Mouse (Mus musculus): ENCODE measurements at regions not wholly inside any gene's neighbourhood (a gene's known extent, or its start where the extent isn't known, plus 50 kb on each side); places are given as distances from the start of the nearest gene placed in this dataset.
"Not testable (repeated sequence)": the region's sequence is repeated elsewhere in the genome, so short reads cannot be mapped to it uniquely, and the experiment has no call there.

DNA sequence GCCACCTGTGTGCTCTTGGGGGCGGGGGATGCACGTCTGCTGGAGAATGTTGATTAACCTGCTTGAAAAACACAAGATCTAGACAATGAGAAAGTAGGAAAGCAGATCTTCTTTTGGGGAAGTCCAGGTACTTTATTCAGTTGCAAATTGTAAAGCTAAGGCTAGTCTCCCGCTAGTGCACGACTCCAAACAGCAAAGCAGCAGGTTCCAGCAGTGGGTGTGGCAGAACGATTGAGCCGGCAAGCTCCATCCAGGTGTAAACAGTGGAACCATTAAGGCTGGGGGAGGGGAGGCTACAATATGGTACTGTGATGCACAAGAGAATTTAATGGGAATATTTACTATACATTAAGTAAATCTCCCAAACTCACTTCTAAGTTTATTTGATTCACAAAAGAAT is 448.6 kb upstream of the Cobl start:
- H3K9me3 ChIP-seq (replicated peaks); ATAC-seq (ENCODE audit: extremely low read depth, insufficient number of reproducible peaks, low FRiP score, poor library complexity, severe bottlenecking); DNase-seq (ENCODE audit: low spot score); H3K4me1 ChIP-seq (ENCODE audit: insufficient read depth, low read depth, low read length); H3K4me3 ChIP-seq (ENCODE audit: low read depth, low read length); H3K36me3 ChIP-seq (replicated peaks); H3K27me3 ChIP-seq (ENCODE audit: insufficient read depth, low read length): not testable (repeated sequence)

DNA sequence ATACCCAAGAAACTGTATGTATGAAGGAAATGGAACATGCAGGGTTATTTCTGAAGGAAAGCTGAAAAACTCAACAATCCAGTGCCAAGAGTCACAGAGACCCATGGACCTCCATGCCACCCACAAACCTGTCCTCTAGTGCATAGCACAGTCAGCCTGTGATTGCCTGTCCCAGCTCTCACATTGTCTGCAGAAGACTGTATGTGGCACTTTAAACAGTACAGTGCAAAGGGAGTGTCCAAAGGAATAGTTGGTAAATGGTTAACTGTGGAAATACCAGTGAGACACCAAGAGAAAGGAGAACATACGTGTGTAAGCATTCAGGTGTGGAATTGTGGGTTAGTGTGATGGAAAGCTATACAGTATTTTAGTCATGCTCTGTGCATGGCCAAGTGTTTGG is 409.0 kb upstream of the Cobl start:
- Histone ChIP-seq H3K4me3 (ENCODE audit: low read depth, low read length) (no peak overlapping the region), H3K9me3 (replicated peaks) (no peaks in the 10 kb centered on the region), H3K4me1 (ENCODE audit: insufficient read depth, low read depth, low read length) (no peaks in the 10 kb centered on the region), H3K27me3 (ENCODE audit: insufficient read depth, low read length) (no peaks in the 10 kb centered on the region), H3K36me3 (replicated peaks) (no peaks in the 10 kb centered on the region)
- no peak for TF ChIP-seq TAL1 (conservative IDR thresholded peaks at IDR 0.05; ENCODE audit: low read depth, low read length)
- TF ChIP-seq GATA1 (IDR thresholded peaks at IDR 0.05; ENCODE audit: borderline replicate concordance, low read length) = no peak
- TF ChIP-seq CTCF (IDR thresholded peaks at IDR 0.05; ENCODE audit: low read depth, low read length) = no peak
- TF ChIP-seq GATA2 (IDR thresholded peaks at IDR 0.05; ENCODE audit: borderline replicate concordance, low read depth, low read length) = no peak
- no peak for TF ChIP-seq POLR2AphosphoS5 (IDR thresholded peaks at IDR 0.05; ENCODE audit: insufficient replicate concordance, low read depth, low read length)
- no peak for DNase-seq (ENCODE audit: low spot score)
- no peak for ATAC-seq (ENCODE audit: extremely low read depth, insufficient number of reproducible peaks, low FRiP score, poor library complexity, severe bottlenecking)

DNA sequence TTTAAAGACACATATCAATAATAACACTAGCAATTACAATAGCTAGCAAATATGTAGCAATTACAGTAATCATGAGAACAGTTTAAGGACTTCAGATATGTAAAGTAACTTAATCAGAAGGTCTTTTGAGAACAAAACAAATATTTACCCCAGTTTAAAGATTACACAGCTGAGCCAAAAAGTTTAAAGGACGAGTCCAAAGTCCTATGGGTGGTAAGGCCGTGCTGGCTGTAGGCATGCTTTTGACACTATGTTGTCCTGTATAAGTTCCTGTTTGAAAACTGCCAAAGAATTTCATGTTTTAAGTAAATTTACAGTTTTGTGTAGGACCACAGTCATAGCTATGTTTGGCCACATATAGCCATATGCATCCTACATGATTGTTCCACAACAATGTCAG is 408.0 kb upstream of the Cobl start:
- Histone ChIP-seq H3K36me3 (replicated peaks) (no peaks in the 10 kb centered on the region), H3K9me3 (replicated peaks) (no peaks in the 10 kb centered on the region), H3K4me3 (ENCODE audit: low read depth, low read length) (no peak overlapping the region), H3K4me1 (ENCODE audit: insufficient read depth, low read depth, low read length) (no peaks in the 10 kb centered on the region), H3K27me3 (ENCODE audit: insufficient read depth, low read length) (no peaks in the 10 kb centered on the region)
- no peak for TF ChIP-seq POLR2AphosphoS5 (IDR thresholded peaks at IDR 0.05; ENCODE audit: insufficient replicate concordance, low read depth, low read length)
- TF ChIP-seq TAL1 (conservative IDR thresholded peaks at IDR 0.05; ENCODE audit: low read depth, low read length) = no peak
- no peak for TF ChIP-seq GATA2 (IDR thresholded peaks at IDR 0.05; ENCODE audit: borderline replicate concordance, low read depth, low read length)
- TF ChIP-seq GATA1 (IDR thresholded peaks at IDR 0.05; ENCODE audit: borderline replicate concordance, low read length) = no peak
- no peak for TF ChIP-seq CTCF (IDR thresholded peaks at IDR 0.05; ENCODE audit: low read depth, low read length)
- DNase-seq (ENCODE audit: low spot score) (no peak), ATAC-seq (ENCODE audit: extremely low read depth, insufficient number of reproducible peaks, low FRiP score, poor library complexity, severe bottlenecking) (no peak)

DNA sequence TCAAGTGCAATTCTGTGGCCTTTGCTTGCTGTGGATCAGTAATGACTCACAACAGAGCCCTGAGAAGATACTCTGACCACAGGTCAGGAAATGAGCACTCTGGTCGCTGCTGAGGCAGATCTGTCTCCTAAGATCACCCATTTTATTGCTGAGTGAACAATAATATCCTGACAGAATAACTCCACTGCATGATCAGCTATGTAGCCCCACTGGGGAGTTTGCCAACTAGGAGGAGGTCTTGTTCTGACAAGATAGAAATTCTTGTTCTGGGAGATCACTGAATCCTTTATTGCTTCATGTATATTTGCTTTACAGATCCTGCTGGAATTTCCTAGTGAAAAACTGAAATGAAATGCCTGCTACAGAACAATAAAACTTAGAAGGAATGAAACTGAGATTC is 407.6 kb upstream of the Cobl start:
- no peaks in the 10 kb centered on the region for H3K4me1 ChIP-seq (ENCODE audit: insufficient read depth, low read depth, low read length)
- ATAC-seq (ENCODE audit: extremely low read depth, insufficient number of reproducible peaks, low FRiP score, poor library complexity, severe bottlenecking) = no peak
- no peak for DNase-seq (ENCODE audit: low spot score)
- H3K9me3 ChIP-seq (replicated peaks) = no peaks in the 10 kb centered on the region
- TF ChIP-seq CTCF (IDR thresholded peaks at IDR 0.05; ENCODE audit: low read depth, low read length) (no peak), TAL1 (conservative IDR thresholded peaks at IDR 0.05; ENCODE audit: low read depth, low read length) (no peak)
- H3K36me3 ChIP-seq (replicated peaks) = no peaks in the 10 kb centered on the region
- no peaks in the 10 kb centered on the region for H3K27me3 ChIP-seq (ENCODE audit: insufficient read depth, low read length)
- no peak overlapping the region for H3K4me3 ChIP-seq (ENCODE audit: low read depth, low read length)

DNA sequence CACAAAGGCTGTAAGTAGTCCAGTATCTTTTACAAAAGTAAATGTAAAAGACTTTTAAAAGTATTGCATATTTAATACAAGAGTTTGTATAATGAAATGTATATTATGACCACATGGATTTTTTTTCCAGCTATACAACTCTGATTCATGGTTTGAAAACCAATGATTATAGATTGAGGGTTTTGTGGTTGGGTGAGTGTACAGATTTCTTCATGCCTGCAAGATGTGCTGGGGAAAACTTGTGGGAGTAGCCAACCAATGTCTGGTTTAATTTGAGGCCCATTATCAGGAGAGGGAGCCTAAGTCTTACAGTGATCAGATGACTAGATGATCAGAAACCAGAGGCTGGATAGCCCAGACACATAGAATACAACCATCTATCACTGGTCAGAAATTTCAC is 402.8 kb upstream of the Cobl start:
- Histone ChIP-seq H3K4me1 (ENCODE audit: insufficient read depth, low read depth, low read length) (no peaks in the 10 kb centered on the region), H3K4me3 (ENCODE audit: low read depth, low read length) (no peak overlapping the region), H3K36me3 (replicated peaks) (no peaks in the 10 kb centered on the region), H3K9me3 (replicated peaks) (no peaks in the 10 kb centered on the region), H3K27me3 (ENCODE audit: insufficient read depth, low read length) (no peaks in the 10 kb centered on the region; the same call in 1 of the 2 replicates)
- DNase-seq (ENCODE audit: low spot score) = no peak
- no peak for ATAC-seq (ENCODE audit: extremely low read depth, insufficient number of reproducible peaks, low FRiP score, poor library complexity, severe bottlenecking)
- TF ChIP-seq POLR2AphosphoS5 (IDR thresholded peaks at IDR 0.05; ENCODE audit: insufficient replicate concordance, low read depth, low read length) = no peak
- TF ChIP-seq CTCF (IDR thresholded peaks at IDR 0.05; ENCODE audit: low read depth, low read length) = no peak
- TF ChIP-seq GATA2 (IDR thresholded peaks at IDR 0.05; ENCODE audit: borderline replicate concordance, low read depth, low read length) = no peak
- TF ChIP-seq TAL1 (conservative IDR thresholded peaks at IDR 0.05; ENCODE audit: low read depth, low read length) = no peak
- no peak for TF ChIP-seq GATA1 (IDR thresholded peaks at IDR 0.05; ENCODE audit: borderline replicate concordance, low read length)

DNA sequence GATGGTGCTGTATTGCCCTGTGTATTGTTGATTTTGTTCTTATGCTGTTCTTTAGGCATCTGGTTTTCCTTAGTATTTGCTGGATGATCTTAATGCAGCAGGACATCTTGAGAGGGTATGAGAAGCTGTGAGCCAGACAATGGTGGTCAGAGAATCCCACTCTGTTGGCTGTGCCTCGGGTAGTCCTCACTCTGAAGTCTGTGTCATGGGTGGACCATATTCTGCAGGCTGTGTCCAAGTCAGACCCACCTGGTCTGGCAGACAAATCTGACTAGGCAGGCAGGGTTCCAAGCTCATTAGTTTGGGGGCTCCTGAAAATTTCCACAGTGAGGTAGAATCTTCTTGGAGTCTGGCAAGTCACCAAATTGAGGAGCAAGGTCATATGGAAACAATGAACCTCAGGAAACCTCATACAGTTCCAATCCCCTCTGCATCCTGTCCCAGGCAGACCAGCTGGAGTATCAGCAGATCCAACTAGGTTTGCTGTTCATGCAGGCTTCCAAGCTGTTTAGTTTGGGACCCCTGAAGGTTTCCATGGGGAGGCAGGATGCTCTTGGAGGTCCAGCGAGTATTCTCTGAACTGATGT is 400.4 kb upstream of the Cobl start:
- Histone ChIP-seq H3K36me3 (replicated peaks) (no peaks in the 10 kb centered on the region), H3K27me3 (ENCODE audit: insufficient read depth, low read length) (no peaks in the 10 kb centered on the region; the same call in 1 of the 2 replicates), H3K4me1 (ENCODE audit: insufficient read depth, low read depth, low read length) (no peaks in the 10 kb centered on the region), H3K4me3 (ENCODE audit: low read depth, low read length) (no peak overlapping the region), H3K9me3 (replicated peaks) (no peaks in the 10 kb centered on the region)
- ATAC-seq (ENCODE audit: extremely low read depth, insufficient number of reproducible peaks, low FRiP score, poor library complexity, severe bottlenecking) = no peak
- no peak for DNase-seq (ENCODE audit: low spot score)
- TF ChIP-seq POLR2AphosphoS5 (IDR thresholded peaks at IDR 0.05; ENCODE audit: insufficient replicate concordance, low read depth, low read length) (no peak), GATA1 (IDR thresholded peaks at IDR 0.05; ENCODE audit: borderline replicate concordance, low read length) (no peak), TAL1 (conservative IDR thresholded peaks at IDR 0.05; ENCODE audit: low read depth, low read length) (no peak), CTCF (IDR thresholded peaks at IDR 0.05; ENCODE audit: low read depth, low read length) (no peak), GATA2 (IDR thresholded peaks at IDR 0.05; ENCODE audit: borderline replicate concordance, low read depth, low read length) (no peak)

DNA sequence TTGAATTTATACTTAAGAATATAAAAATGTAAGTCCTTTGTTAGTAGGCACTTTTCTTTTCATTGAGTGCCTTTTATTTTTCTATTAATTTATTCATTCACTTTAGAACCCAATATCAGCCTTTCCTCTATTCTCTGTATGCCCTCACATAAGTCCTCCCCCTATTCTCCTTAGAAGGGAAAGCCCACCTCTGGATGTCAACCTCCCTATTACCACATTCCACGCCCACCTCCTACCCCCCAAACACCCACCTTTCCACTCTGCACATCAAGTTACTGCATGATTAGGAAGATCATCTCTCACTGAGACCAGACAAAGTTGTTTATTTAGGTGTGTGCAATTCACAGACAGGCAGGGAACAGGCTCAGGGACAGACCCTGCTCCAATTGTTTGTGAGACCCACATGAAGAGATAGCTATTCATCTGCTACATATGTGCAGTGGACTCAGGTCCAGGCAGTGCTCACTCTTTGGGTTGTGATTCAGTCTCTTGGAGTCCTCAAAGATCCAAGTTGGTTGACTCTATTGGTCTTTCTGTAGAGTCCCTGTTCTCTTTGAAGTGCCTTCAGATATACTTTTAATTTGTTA is 394.7 kb upstream of the Cobl start:
- ATAC-seq (ENCODE audit: extremely low read depth, insufficient number of reproducible peaks, low FRiP score, poor library complexity, severe bottlenecking) (no peak), DNase-seq (ENCODE audit: low spot score) (no peak)
- Histone ChIP-seq H3K27me3 (ENCODE audit: insufficient read depth, low read length) (no peaks in the 10 kb centered on the region), H3K4me3 (ENCODE audit: low read depth, low read length) (no peak overlapping the region), H3K4me1 (ENCODE audit: insufficient read depth, low read depth, low read length) (no peaks in the 10 kb centered on the region), H3K9me3 (replicated peaks) (no peaks in the 10 kb centered on the region), H3K36me3 (replicated peaks) (no peaks in the 10 kb centered on the region)
- no peak for TF ChIP-seq TAL1 (conservative IDR thresholded peaks at IDR 0.05; ENCODE audit: low read depth, low read length)
- no peak for TF ChIP-seq POLR2AphosphoS5 (IDR thresholded peaks at IDR 0.05; ENCODE audit: insufficient replicate concordance, low read depth, low read length)
- TF ChIP-seq GATA1 (IDR thresholded peaks at IDR 0.05; ENCODE audit: borderline replicate concordance, low read length) = no peak
- no peak for TF ChIP-seq GATA2 (IDR thresholded peaks at IDR 0.05; ENCODE audit: borderline replicate concordance, low read depth, low read length)
- no peak for TF ChIP-seq CTCF (IDR thresholded peaks at IDR 0.05; ENCODE audit: low read depth, low read length)
